Mouse (Mus musculus) hindbrain, embryonic 15.5 days (tissue): ENCODE measurements around the gene Col4a2. TPM values are rescaled to one million over a fixed set of nuclear protein-coding genes. Genes with fewer than 3 reads are reported as not detected.
A peak's percentile ranks its signal among the peaks of the same experiment; 100 is the strongest.

Experiments
- ATAC-seq: fragments of 200-750 bp; cut with Nextera tagmentation; 2 replicates; pipeline ENCODE4 v1.8.0; 2017; ENCODE audit warnings: low read depth, moderate number of reproducible peaks, moderate TSS enrichment; ENCODE audit not compliant: low FRiP score
- H3K27ac ChIP-seq: fragments of 300-500 bp; sonication (generic); replicated peaks from 2 replicates; pipeline ENCODE4 v1.5.1; 2015; ENCODE audit warnings: mild to moderate bottlenecking, inconsistent platforms
- H3K27me3 ChIP-seq: fragments of 300-500 bp; sonication (generic); 2 replicates; pipeline ENCODE4 v1.6.1; 2015; ENCODE audit warnings: control low read depth, inconsistent platforms
- H3K36me3 ChIP-seq: fragments of 300-500 bp; sonication (generic); 2 replicates; pipeline ENCODE4 v1.6.1; 2015; ENCODE audit warnings: control low read depth, inconsistent platforms
- H3K4me1 ChIP-seq: fragments of 300-500 bp; sonication (generic); replicated peaks from 2 replicates; pipeline ENCODE4 v1.6.1; 2015; ENCODE audit warnings: control low read depth, inconsistent platforms
- H3K4me2 ChIP-seq: fragments of 300-500 bp; sonication (generic); 2 replicates; pipeline ENCODE4 v1.6.1; 2015; ENCODE audit warnings: moderate library complexity, mild to moderate bottlenecking, inconsistent platforms
- H3K4me3 ChIP-seq: fragments of 300-500 bp; sonication (generic); 2 replicates; pipeline ENCODE4 v1.5.1; 2015; ENCODE audit warnings: mild to moderate bottlenecking, inconsistent platforms
- H3K9ac ChIP-seq: fragments of 300-500 bp; sonication (generic); 2 replicates; pipeline ENCODE4 v1.6.1; 2015; ENCODE audit warnings: inconsistent platforms
- H3K9me3 ChIP-seq: fragments of 300-500 bp; sonication (generic); 2 replicates; pipeline ENCODE4 v1.6.1; 2016; ENCODE audit warnings: control low read depth, inconsistent platforms
- WGBS: fragments of 180-500 bp; shearing (Covaris S2); methylation state at CpG from one replicate; pipeline ENCODE4 v1.1.7; 2015; 5-methylcytosine and 5-hydroxymethylcytosine counted together
- polyA plus RNA-seq: library from polyadenylated mRNA; unstranded; fragments of >200 nt; fragmentation: Nextera tagmentation; extraction: Ambion mirVana; gene quantifications from 2 replicates; pipeline ENCODE4 v1.2.1, GENCODE M21; 2015

Gene Col4a2
- polyA plus RNA-seq, 1 experiment from 2014 or later, result 43.0 TPM

GRCm38 (mm10) chr8:11333746-11334145 is 21.1 kb downstream of the Col4a2 start:
- H3K27ac ChIP-seq, result no peak overlapping the region
- H3K4me3 ChIP-seq, result no peak overlapping the region
- no peaks in the 10 kb centered on the region for H3K9me3 ChIP-seq
- H3K27me3 ChIP-seq, result no peaks in the 10 kb centered on the region
- H3K36me3 ChIP-seq, result no peaks in the 10 kb centered on the region
- ATAC-seq, result no peak
- WGBS, result 68% methylated on average over 6 of the region's 6 CpGs
- H3K9ac ChIP-seq, result no peak overlapping the region
- H3K4me2 ChIP-seq, result no peak overlapping the region
- no peaks in the 10 kb centered on the region; the same call in 1 of the 2 replicates for H3K4me1 ChIP-seq

- Histone ChIP-seq H3K4me2 (no peak overlapping the region), H3K4me3 (no peak overlapping the region), H3K4me1 (no peaks in the 10 kb centered on the region; the same call in 1 of the 2 replicates), H3K9me3 (no peaks in the 10 kb centered on the region), H3K27me3 (no peaks in the 10 kb centered on the region), H3K27ac (no peak overlapping the region), H3K9ac (no peak overlapping the region), H3K36me3 (no peaks in the 10 kb centered on the region)
- ATAC-seq, result no peak
- 92% methylated on average over 3 of the region's 3 CpGs for WGBS
Observed at GRCm38 (mm10) chr8:11334493-11334892, 21.9 kb downstream of the Col4a2 start.

- ATAC-seq, result no peak
- Histone ChIP-seq H3K4me3 (no peak overlapping the region), H3K27me3 (no peaks in the 10 kb centered on the region), H3K36me3 (no peaks in the 10 kb centered on the region), H3K9me3 (no peaks in the 10 kb centered on the region), H3K4me1 (no peaks in the 10 kb centered on the region; the same call in 1 of the 2 replicates), H3K4me2 (no peak overlapping the region), H3K27ac (no peak overlapping the region), H3K9ac (no peak overlapping the region)
- 78% methylated on average over 4 of the region's 4 CpGs for WGBS
Observed at GRCm38 (mm10) chr8:11335238-11335637, 22.6 kb downstream of the Col4a2 start.

GRCm38 (mm10) chr8:11336346-11336745 is 23.7 kb downstream of the Col4a2 start:
- peak; percentile 61; the same call in 1 of the 2 replicates for ATAC-seq
- Histone ChIP-seq H3K27ac (no peak overlapping the region), H3K4me3 (no peak overlapping the region), H3K9ac (no peak overlapping the region), H3K4me1 (no peaks in the 10 kb centered on the region; the same call in 1 of the 2 replicates), H3K4me2 (no peak overlapping the region), H3K36me3 (no peaks in the 10 kb centered on the region), H3K27me3 (no peaks in the 10 kb centered on the region), H3K9me3 (no peaks in the 10 kb centered on the region)
- WGBS, result 66% methylated on average over 5 of the region's 5 CpGs

DNA sequence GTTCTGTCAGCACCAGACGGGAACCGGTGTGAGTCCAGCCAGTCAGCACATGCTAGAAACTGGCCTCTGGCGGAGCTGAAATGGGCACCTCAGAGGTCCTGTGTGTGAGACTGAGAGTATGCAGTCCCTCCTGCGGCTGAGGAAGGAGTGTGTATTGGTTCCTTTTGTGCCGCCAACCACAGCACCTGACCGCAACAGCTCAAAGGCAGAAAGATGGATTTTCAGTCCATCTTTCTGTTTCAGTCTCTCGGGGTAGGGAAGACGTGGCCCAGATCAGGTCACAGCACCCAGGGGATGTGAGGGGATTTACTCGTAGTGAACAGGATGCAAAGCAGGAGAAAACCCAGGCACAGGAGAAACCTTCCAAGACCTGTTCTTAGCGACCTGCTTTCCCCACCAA is 25.0 kb downstream of the Col4a2 start:
- Histone ChIP-seq H3K36me3 (no peaks in the 10 kb centered on the region), H3K4me3 (no peak overlapping the region), H3K9ac (no peak overlapping the region), H3K27me3 (no peaks in the 10 kb centered on the region), H3K27ac (0 out of 2 replicates have a peak overlapping the region, but pooled peaks have one; percentile 2), H3K9me3 (no peaks in the 10 kb centered on the region), H3K4me1 (no peaks in the 10 kb centered on the region; the same call in 1 of the 2 replicates), H3K4me2 (no peak overlapping the region)
- no peak for ATAC-seq
- 88% methylated on average over 10 of the region's 10 CpGs for WGBS

DNA sequence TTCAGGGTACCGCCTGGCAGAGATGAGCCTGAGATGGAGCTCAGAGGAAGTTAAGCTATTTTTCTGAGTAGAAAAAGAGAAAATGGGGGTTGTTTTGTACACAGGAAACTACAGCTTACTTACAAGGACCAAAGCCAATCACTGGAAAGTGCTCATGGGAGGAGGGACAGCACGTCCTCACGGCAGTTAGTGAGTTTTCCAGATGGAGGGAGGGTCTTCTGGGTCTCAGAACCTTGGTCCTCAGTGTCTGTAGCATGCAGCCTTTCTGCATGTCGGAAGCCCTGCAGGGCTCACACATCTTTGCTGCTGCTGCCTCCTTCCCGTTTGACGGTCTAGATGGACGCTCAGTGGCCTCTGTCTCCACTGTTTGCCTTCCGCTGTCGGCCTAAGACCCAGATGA is 25.9 kb downstream of the Col4a2 start:
- H3K4me3 ChIP-seq, result no peak overlapping the region
- H3K9me3 ChIP-seq, result no peaks in the 10 kb centered on the region
- ATAC-seq, result no peak
- no peak overlapping the region for H3K4me2 ChIP-seq
- H3K36me3 ChIP-seq, result no peaks in the 10 kb centered on the region
- 85% methylated on average over 9 of the region's 9 CpGs for WGBS
- H3K9ac ChIP-seq, result no peak overlapping the region
- H3K27ac ChIP-seq, result no peak overlapping the region; the same call in 1 of the 2 replicates
- no peaks in the 10 kb centered on the region for H3K27me3 ChIP-seq
- H3K4me1 ChIP-seq, result no peaks in the 10 kb centered on the region; the same call in 1 of the 2 replicates

DNA sequence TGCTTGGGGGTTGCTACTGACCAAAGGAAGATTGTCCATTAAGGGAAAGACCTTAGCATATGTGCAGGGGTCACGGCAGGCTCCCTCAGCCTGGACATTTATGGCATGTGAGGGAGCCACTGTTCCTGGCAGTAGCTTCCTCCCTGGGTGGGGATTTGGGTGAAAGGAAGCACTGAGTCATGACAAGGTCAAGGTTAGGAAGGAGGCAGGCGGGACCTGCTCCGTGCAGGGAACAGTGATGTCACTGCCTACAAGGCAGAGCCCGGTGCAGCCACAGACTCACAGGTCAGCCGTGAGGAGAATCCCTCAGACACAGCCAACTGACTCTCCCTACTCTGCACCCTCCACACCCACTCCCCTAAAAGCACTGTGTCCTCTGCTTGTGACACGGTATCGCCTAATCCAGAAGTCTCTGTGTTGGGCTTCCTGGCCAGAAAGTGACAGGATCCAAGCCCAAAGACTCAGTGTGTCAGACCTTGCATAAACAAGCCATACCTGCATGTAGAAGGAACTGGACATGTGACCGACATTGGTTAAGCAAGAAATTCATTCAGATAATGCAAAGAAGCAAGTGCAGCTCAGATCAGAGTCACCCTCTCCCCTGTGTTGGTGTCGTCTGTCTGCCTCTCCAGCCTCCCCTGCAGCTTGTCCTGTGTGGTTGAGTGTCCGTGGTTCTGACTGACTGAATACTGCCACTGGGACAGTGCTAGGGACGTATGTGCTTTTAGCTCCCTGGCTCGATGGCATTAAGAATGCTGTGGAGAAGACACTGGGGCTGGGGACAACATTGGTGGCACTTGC is 27.9 kb downstream of the Col4a2 start:
- H3K4me3 ChIP-seq, result no peak overlapping the region
- H3K9ac ChIP-seq, result no peak overlapping the region
- no peak overlapping the region for H3K27ac ChIP-seq
- no peak overlapping the region for H3K4me2 ChIP-seq
- WGBS, result 80% methylated on average over 12 of the region's 12 CpGs
- H3K36me3 ChIP-seq, result no peaks in the 10 kb centered on the region
- no peaks in the 10 kb centered on the region for H3K27me3 ChIP-seq
- H3K9me3 ChIP-seq, result no peaks in the 10 kb centered on the region
- ATAC-seq, result peak; percentile 35; the same call in 1 of the 2 replicates
- no peaks in the 10 kb centered on the region for H3K4me1 ChIP-seq

- H3K9ac ChIP-seq, result no peak overlapping the region
- no peaks in the 10 kb centered on the region for H3K9me3 ChIP-seq
- no peaks in the 10 kb centered on the region for H3K36me3 ChIP-seq
- H3K4me2 ChIP-seq, result no peak overlapping the region
- 85% methylated on average over 3 of the region's 3 CpGs for WGBS
- no peak for ATAC-seq
- no peak overlapping the region for H3K27ac ChIP-seq
- no peaks in the 10 kb centered on the region for H3K4me1 ChIP-seq
- H3K27me3 ChIP-seq, result no peaks in the 10 kb centered on the region
- no peak overlapping the region for H3K4me3 ChIP-seq
Observed at GRCm38 (mm10) chr8:11341111-11341566, 28.5 kb downstream of the Col4a2 start.

GRCm38 (mm10) chr8:11344459-11344858 is 31.9 kb downstream of the Col4a2 start:
- 88% methylated on average over 9 of the region's 9 CpGs for WGBS

DNA sequence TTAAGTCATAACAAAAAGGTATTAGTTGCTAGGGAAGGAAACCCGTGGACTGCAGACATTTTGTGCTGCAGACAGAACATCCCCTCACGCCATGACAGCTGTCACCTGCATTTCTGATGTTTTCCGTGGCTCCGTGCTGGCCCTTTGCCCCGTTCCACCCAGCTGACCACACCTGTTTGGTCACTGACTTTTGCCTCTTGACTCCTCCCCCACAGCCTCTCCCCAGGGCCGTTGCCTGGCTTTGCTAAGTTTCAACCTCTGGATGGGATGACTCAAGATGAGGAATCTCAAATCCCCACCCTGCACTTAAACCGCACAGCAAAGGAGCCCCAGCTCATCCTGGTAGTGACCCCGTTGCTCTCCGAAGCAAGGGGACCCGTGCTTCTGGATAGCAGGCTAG is 33.6 kb downstream of the Col4a2 start:
- Histone ChIP-seq H3K36me3 (no peaks in the 10 kb centered on the region), H3K27me3 (no peaks in the 10 kb centered on the region), H3K4me2 (no peak overlapping the region), H3K9ac (no peak overlapping the region), H3K4me1 (no peaks in the 10 kb centered on the region), H3K27ac (no peak overlapping the region), H3K9me3 (no peaks in the 10 kb centered on the region), H3K4me3 (no peak overlapping the region)
- WGBS, result 91% methylated on average over 10 of the region's 10 CpGs
- no peak for ATAC-seq

More at GRCm38 (mm10) chr8:11344459-11344858, 31.9 kb downstream of the Col4a2 start:
- Histone ChIP-seq H3K9me3 (no peaks in the 10 kb centered on the region), H3K36me3 (no peaks in the 10 kb centered on the region), H3K4me1 (no peaks in the 10 kb centered on the region), H3K4me3 (no peak overlapping the region), H3K4me2 (no peak overlapping the region), H3K9ac (no peak overlapping the region), H3K27me3 (no peaks in the 10 kb centered on the region), H3K27ac (no peak overlapping the region)
- ATAC-seq, result no peak

GRCm38 (mm10) chr8:11347699-11348098 is 35.1 kb downstream of the Col4a2 start:
- H3K36me3 ChIP-seq, result no peaks in the 10 kb centered on the region
- no peaks in the 10 kb centered on the region for H3K9me3 ChIP-seq
- no peaks in the 10 kb centered on the region for H3K4me1 ChIP-seq
- no peak overlapping the region for H3K9ac ChIP-seq
- WGBS, result 85% methylated on average over 9 of the region's 9 CpGs
- no peaks in the 10 kb centered on the region for H3K27me3 ChIP-seq
- ATAC-seq, result no peak
- no peak overlapping the region for H3K27ac ChIP-seq
- no peak overlapping the region for H3K4me2 ChIP-seq
- H3K4me3 ChIP-seq, result no peak overlapping the region

- H3K9ac ChIP-seq, result no peak overlapping the region
- 86% methylated on average over 11 of the region's 11 CpGs for WGBS
- no peaks in the 10 kb centered on the region for H3K9me3 ChIP-seq
- ATAC-seq, result no peak
- H3K27me3 ChIP-seq, result no peaks in the 10 kb centered on the region
- no peaks in the 10 kb centered on the region for H3K4me1 ChIP-seq
- no peak overlapping the region for H3K4me2 ChIP-seq
- H3K27ac ChIP-seq, result no peak overlapping the region
- H3K36me3 ChIP-seq, result no peaks in the 10 kb centered on the region
- H3K4me3 ChIP-seq, result no peak overlapping the region
Observed at GRCm38 (mm10) chr8:11348622-11349021, 36.0 kb downstream of the Col4a2 start.
